Mouse (Mus musculus) right cerebral cortex, postnatal 25 days (tissue): ENCODE results near the gene Gm21679.
"Not testable (repeated sequence)": the region's sequence is repeated elsewhere in the genome, so short reads cannot be mapped to it uniquely, and the experiment has no call there.

Experiments used
- DNase-seq: peaks from one replicate; pipeline ENCODE4 v3.0.0; 2022

Gm21679 gene

DNA sequence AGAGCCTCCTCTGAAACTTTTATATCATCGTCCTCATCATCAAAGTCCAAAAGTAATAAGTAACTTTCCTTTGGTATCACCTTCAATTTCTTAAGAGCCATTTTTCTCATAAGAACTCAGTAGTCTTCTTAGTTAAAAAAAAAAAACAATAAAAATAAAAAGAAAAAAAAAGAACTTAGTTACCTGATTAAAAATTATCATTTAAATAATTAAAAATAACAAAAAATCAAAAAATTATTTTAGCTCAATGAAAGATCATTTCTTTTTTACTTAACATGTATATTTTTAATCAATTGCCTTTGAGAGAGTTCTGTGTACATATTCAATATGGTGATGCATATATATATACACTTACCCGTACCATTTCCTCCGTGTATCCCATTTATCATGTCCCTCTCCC is at the start of gene Gm21679:
Gene Gm21679, minus strand, starts transcription at position 101 of the 400 bp plus-strand sequence.
- DNase-seq = not testable (repeated sequence)
